Mouse (Mus musculus) neural tube, embryonic 12.5 days (tissue): Measurements from ENCODE around the gene Layn. TPM values are rescaled to one million over a fixed set of nuclear protein-coding genes. Genes with fewer than 3 reads are reported as not detected.

Source experiments
- microRNA counts: library from miRNA; unstranded; fragments of <30 nt; microRNA quantifications from one replicate; lab custom pipeline; 2017
- microRNA-seq: library from miRNA; unstranded; fragments of <30 nt; microRNA quantifications from one replicate; pipeline ENCODE4, GENCODE M21; 2017
- polyA plus RNA-seq: library from polyadenylated mRNA; unstranded; fragments of >200 nt; fragmentation: Nextera tagmentation; extraction: Ambion mirVana; gene quantifications from 2 replicates; pipeline ENCODE4 v1.2.1, GENCODE M21; 2016

Gene Layn
- polyA plus RNA-seq, 1 experiment from 2014 or later: 2.0 TPM

MicroRNAs within 50 kb of the gene (microRNA counts, 519-probe panel; counts per million panel counts)
- microRNA mmu-miR-34b-3p (lab: Ali Mortazavi, UCI) (342 counts per million, percentile 67 among the panel's probes with 10 or more counts), microRNA mmu-miR-34b-5p (lab: Ali Mortazavi, UCI) (342 counts per million, percentile 67 among the panel's probes with 10 or more counts), microRNA mmu-miR-34c (lab: Ali Mortazavi, UCI) (342 counts per million, percentile 67 among the panel's probes with 10 or more counts)

Small RNAs within 50 kb of the gene (microRNA-seq; reads per million reads assigned to microRNA genes)
- 20.5 reads per million, percentile 30 among the genes with 10 or more reads in this experiment for gene Mir34b
- gene Mir34c: 444 reads per million, percentile 71 among the genes with 10 or more reads in this experiment

Other genes with a start within 250 kb of the Layn start
- 85.2 and 86.8 TPM in 2 replicates for gene Ppp2r1b, start 231.8 kb downstream of the Layn start, polyA plus RNA-seq
- gene Sik2, start 68.0 kb downstream of the Layn start, polyA plus RNA-seq: 14.3 and 14.4 TPM in 2 replicates
- gene Btg4, start 16.2 kb downstream of the Layn start, polyA plus RNA-seq: not detected in 2 replicates
- gene 4833427G06Rik, start 25.0 kb upstream of the Layn start, polyA plus RNA-seq: 0.20 TPM in 1 of 2 replicates, not detected in the other
- gene Gm32742, start 88.4 kb upstream of the Layn start, polyA plus RNA-seq: 0.03 TPM in 1 of 2 replicates, not detected in the other
- 0.34 TPM in 1 of 2 replicates, not detected in the other for gene Pou2af1, start 136.6 kb upstream of the Layn start, polyA plus RNA-seq
- 0.75 and 0.79 TPM in 2 replicates for gene Colca2, start 201.5 kb upstream of the Layn start, polyA plus RNA-seq